Mouse (Mus musculus) kidney, postnatal 25 days (tissue): ENCODE measurements around the gene Prickle2.

Experiments used
- DNase-seq, 2 experiments: peaks; one replicate each; pipeline ENCODE4 v3.0.0; 2021; ENCODE audit warnings: mixed read lengths in 2 of 2

The Prickle2 gene

DNA sequence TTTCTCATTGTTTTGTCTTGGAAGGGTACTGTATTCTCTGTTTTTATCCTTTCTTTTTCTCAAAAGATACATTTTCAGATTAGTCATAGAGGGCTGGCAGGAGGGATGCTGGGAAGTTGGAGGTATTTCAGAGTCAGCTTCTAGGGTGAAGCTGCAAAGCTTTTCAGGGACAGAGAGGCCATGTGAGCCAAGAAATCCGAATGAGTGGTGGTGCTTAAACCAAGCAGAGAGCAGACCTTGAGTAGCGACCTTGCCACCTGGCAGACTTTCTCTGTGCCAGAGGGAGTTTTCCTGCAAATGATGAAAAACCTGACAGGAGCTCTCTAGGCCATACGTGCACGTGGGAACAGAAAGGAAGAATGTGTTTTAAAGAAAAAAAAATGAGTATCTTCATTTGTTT lies 130.7 kb downstream of the Prickle2 start:
- no peak for DNase-seq

DNA sequence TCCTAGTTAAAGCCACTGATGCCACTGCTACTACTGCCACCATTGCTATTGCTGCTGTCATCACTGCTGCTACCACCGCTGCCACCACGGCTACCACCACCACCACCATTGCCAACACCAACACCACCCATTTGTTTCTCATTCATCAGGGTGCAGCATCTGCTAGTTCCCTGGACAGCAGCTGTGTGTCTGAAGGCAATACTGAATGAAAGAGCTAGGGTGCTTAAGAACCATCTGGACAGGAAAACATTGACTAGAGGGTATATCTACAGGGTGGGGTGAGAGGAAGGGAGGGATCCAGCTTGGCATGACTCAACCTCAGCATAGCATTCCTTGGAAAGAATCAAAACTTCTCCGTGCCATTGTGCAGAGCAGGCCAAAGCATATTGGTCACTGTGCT lies 133.8 kb downstream of the Prickle2 start:
- DNase-seq = no peak

DNA sequence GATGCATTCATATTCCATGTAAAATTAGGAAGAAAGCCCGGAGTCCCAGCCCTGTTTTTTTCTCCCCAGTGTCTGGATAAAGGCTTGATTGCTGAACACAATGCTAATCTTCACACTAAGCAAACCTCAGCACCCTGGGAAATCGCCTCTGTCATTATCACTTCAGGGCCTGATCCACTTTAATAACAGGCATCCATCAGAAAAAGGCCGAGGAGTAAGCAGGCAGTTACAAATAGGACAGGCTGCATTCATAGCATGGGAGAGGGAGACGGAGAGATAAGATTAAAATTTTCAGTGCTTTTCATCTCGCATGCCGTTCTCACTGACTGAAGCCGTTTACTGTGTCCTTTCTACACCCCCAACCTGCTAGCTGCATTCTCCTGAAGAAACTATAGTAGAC lies 135.9 kb downstream of the Prickle2 start:
- no peak for DNase-seq

DNA sequence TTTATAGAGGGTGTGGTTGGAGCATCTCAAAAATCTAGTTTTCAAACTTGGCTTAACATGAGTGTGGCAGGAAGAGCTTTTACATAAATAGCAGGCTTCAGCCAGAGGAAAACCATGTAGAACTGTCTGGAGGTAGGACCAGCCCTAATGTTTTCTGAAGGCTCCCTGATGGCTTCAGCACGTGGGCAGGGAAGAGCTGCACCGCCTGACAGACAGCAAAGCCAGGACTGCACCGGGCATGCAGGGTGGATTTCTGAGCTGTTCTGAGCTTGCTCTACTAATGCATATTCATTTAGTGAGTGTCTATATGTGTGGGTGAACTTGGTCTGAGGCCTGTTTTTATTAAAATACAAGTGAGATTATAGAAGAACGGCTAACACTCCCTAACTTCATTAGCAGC lies 136.7 kb downstream of the Prickle2 start:
- no peak for DNase-seq

DNA sequence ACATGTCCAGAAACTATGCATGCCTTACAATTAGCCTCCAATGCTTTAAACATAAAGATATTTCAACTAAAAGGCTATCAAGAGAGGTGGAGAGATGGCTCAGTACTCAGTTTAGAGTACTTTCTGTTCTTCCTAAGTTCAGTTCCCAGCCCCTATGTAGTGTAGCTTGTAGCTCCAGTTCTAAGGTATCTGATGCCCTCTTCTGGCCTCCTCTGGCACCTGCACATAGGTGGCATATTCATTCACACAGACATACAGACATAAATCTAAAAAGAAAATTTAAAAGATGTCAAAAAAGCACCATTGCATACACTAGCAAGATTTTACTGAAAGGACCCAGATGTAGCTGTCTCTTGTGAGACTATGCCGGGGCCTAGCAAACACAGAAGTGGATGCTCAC lies 146.7 kb downstream of the Prickle2 start:
- no peak for DNase-seq

DNA sequence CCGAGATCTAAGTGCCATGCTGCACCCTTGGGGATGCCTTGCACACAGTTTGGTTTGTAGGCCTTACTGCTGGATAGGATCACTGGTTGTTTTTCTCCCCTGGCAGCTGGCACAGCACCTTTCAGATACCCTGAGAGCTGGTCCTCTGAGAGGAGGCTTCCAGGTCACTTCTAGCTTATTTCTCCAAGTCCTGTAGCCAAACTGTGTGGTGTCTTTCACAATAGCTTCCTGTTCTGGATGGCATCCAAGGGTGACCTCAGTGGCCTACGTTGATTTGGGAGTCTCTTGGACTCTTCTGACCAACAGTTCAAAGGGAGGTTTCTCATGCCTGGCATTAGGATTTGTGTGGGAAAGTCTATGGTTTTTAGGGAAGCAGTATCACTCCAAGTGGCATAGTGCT lies 150.3 kb downstream of the Prickle2 start:
- DNase-seq = peak in 1 of 2 experiments; percentile 31

DNA sequence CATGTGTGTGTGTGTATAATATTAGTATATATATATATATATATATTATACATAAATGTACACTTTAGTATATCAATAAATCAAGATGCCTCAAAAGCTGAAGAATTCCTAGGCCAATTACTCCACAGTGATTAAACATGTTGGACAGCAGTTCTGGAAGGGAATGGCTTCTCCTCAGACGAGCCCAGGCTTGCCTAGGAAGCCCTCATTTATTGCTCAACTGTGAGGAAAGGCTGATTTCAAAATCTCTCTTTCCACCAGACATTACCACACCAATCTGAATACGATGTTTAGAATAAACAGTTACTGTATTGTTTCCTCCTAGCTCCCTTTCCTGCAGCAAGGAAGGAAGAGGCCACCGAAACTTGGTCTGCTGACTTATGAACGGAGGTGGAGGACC lies 152.9 kb downstream of the Prickle2 start:
- no peak for DNase-seq

DNA sequence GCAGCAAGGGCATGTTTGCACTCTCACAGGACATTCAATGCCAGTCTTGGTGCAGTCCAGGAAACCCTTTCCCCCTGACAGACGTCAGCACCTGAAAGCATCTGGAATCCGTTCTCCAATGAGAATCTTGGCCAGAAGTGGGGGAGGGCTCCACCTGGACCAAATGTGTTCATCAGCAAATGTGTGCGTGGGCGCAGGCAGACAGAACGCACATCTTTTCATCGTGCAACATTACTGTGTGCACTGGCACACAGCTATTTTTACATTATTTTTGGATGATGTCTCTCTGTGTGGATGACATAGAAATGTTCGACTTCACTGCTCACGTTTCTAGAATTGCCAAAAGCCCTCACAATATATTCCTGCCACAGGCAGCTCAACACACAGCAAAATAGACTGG lies 156.7 kb downstream of the Prickle2 start:
- no peak for DNase-seq

DNA sequence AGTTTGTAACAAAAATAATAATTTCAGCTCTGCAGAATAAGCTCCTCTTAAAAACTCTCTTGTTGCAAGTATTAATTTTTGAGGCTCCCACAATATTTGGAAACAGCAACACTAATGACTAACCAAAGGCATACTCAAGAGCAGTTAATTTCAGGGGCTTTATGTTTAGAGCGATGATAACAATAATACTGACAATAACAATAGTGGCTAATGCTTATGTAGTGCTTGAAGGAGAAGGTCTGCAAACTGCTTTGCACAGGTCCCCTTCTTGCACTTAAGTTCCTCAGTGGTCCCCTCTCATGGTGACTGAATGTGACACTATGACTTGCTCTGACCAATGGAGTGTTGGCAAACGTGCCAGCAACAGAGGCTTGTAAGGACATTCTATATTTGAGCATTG lies 160.8 kb downstream of the Prickle2 start:
- DNase-seq = no peak

DNA sequence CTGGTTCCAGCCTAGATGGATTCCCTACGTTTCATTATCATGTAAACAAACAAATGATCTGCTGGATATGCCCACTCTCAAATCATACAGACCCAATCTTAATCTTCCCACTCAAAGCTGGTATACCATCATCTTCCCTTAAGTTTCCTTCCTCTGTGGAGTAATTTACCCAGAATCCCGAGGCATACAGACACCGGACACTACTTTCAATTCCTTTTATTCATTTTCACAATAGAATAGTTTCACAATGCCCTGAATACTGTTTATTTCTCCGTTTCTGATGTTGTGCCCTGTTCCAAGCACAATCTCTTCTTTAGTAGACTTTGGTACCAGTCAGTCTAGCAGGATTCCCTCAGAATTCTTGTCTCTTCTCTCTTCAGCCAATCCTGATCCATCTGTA lies 162.1 kb downstream of the Prickle2 start:
- DNase-seq = no peak

DNA sequence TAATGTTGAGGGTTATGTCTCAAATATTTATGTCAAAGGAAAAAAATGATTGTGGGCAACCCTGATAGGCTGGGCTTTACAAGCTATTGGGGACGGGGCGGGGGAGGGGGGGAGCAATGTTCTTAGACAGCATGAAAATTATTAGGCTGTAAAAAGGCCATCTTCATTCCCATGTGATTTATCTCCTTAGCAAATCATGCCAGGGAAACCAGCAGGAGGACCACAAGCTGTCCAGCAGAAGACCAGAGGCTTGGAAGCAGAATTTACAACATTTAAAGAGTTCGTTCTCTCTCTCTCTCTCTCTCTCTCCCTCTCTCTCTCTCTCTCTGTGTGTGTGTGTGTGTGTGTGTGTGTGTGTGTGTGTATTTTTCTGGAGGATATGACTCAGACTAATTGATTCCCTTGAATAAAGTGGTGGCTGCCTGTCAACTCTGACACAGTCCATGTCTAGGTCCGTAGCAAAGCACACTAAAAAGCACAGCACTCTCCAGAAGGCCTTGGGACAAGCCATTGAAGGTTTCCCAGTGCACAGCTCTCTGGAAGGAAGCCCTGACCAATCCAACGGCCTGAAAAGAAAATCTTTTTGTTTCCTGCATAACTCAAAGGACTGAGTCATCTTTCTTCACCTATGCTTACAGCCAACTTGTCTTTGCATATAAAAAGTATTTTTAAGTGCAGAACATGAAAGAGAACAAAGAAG lies 163.4 kb downstream of the Prickle2 start:
- no peak for DNase-seq

DNA sequence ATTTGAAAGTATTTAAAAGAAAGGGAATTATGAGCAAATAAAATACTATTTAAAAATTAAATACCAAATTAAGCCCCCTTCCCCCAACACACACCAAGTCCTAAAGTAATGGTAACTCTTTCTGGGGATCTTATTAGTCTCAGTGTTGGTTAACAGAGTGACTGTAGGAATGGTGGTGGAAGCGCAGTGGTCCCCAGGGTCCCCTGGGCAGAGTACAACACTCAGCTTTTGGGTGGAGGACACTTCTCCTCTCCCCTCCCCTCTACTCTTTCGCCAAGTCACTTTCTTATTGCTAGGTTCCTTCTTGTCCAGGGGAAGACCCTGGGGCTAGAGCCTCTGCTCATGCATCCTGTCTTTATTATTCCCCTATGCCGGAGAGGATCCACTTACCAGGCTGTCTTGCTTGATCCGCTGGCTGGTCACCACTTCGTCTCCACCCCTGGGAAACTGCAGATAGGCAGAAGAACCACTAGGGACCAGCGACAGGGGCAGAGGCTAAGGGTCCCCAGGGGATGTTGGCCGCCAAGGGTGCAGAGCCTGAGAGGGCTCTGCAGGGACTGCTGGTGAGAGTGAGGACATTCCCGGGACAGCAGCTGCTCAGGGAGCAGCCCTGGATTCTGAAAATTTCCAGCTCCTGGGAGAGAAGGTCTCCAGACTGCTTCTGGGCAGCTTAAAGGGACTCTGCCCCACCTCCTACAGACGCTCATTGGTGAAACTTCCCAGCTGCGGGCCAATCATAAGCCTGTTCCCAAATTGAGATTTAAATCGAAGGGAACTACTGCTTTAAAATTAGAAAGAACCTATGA lies 171.5 kb downstream of the Prickle2 start:
- peak; percentile 60 to 71 for DNase-seq

DNA sequence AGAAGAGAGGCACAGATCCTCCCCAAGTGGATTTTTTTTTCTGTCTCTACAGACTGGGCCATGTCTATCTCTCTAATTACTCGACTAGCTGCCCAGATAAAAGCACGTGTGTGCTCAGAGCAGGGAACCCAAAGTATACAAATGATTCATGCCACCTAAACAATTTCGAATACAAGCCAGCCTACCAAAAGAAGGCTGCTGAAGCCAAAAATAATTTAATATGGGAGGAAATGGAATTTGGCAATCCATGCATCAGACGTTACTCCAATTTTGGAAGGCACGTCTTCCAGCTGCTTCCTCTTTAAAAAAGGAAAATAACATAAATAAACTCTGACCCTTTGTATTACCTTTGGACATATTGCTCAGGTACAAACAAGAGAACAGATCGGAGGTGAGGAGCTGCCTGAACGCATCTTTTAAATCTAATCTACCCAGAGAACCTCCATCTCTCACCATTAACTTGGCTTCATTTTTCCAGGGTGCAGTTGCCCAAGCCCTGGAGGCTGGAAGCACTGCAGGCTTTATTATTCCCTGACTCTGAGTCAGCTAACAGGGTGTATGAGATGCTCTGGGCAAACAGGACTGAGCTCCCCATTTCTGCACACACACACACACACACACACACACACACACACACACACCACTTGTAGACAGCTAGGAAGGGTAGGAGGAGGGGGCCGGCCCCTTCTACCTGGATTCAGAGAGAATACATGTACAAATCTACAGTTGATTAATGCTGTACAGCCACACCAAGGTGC lies 172.5 kb downstream of the Prickle2 start:
- no peak for DNase-seq

DNA sequence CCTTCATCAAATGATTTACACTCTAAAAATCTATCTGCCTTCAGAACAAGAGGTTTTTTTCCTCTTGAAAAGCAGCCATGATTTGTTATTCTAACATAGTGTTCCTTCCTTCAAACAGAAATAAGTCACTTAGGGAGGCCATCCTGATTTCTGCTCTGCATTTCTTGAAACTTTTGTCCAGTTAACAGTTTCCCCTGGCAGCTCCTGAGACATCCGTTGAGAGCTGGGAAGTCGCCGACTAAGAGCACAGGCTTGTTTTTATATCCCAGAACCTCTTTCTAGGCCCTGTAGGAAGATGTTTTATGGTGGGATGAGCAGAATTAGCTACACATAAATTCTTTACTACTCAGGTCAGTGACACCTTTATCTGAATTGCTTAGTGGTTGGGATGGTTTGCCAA lies 173.1 kb downstream of the Prickle2 start:
- no peak for DNase-seq

DNA sequence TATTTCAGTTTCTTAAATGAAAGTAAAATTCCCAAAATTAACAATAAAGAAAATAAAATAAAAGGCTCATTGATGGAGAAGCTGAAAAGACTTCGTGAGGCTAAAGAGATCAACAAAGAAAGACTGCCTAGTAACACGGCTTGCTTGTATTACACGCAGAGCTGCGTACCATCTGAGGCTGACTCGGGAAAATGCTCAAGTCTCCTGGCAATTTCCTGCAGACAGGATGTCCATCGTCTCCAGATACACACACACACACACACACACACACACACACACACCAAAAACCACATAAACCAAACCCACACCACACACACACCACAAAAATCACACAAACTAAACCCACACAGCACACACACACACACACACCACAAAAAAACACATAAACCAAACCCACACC lies 173.6 kb downstream of the Prickle2 start:
- peak in 1 of 2 experiments; percentile 23 for DNase-seq

DNA sequence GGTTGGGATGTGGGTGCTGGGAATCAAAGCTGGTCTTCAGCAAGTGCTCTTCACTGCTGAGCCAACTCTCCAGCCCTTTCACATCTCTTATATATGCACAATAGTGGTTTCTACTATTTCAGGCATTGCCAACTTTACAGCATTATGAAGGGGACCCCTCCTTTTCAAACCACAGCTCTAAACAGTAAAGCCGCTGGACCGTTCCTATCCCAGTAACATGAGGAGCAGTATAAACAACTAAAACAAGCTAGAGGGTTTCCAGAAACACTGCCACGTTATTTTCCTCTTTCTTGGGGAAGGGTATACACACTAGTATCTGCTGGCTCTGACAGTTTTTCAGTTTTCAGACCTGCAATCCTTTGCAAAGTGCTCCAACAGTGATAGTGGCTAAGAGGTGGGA lies 179.7 kb downstream of the Prickle2 start:
- DNase-seq = no peak

DNA sequence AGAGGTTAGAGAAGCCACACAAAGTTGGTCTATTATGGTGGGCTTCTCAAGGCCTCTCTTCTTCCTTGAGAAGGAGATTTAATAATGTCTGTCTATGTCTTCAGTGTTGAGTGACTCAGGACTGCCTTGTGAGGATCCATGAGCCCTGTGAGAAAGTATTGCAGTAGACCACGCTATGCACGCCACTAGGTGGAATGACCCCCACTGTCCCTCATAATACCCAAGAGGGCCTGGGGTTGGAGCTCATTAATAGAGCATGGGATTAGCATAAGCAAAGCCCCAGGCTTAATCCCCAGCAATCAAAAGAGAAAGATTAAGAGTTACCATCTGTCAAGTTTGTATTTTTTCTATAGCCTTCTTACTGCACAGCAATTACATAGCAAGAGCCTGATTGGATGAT lies 180.3 kb downstream of the Prickle2 start:
- DNase-seq = no peak

DNA sequence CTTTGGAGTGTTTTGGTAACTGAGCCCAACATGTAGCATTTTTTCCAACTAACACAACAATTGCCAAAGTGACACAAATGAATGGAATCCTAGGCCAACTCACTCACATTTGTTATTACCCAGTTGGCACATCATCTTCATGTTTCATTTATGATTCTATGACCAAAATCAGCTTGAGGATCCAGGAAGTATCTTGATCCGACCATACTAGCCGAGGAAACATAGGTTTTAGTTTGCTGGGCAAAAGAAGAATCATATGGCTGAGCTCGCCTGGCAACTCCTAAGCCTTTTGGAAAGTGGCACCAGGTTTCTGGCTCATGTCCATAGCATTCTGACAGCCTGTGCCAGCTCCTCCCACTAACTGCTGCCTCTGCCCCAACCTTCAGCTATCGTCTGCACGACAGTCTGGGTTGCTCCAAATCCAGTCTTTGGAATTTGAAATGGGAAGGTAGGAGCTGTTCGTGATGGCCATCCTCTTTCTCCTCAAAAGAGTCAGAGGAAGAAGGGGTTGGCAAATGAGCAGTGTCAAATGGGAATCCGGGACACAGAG lies 184.4 kb downstream of the Prickle2 start:
- DNase-seq = peak; percentile 62 to 67

DNA sequence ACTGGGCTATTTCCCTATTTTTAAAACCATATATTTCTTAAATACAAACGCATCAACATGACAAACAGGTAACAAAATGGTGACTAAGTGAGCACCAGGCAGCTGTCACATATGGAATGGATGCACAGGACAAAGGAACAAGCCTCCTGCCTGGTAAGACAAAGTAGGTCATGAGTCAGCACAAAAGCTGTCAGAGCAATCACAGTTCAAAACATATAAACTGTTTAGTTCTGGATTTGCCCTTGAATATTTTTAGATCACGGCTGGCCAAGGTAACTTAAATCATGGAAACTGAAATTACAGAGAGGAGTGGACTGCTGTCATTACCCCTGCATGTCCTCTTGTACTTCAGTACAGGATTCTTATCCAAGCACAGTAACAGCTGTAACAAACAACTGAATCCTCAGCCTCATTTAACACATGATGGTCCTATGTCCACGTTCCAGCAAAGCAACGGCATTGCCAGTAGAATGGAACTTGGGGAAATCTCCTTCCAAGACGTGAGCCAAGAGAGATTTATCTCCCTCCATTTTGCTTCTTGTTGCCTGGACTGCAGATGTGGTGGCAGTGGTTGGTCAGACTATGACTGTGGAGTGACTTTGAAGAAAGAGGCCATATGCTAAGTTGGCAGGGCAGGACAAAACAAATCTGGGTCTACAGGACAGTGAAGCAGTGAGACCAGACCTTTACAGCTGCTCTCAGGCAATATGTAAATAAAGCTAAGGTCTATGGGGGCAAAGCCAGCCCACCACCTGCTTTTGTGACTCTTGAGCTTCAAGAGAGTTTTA lies 185.7 kb downstream of the Prickle2 start:
- no peak for DNase-seq

DNA sequence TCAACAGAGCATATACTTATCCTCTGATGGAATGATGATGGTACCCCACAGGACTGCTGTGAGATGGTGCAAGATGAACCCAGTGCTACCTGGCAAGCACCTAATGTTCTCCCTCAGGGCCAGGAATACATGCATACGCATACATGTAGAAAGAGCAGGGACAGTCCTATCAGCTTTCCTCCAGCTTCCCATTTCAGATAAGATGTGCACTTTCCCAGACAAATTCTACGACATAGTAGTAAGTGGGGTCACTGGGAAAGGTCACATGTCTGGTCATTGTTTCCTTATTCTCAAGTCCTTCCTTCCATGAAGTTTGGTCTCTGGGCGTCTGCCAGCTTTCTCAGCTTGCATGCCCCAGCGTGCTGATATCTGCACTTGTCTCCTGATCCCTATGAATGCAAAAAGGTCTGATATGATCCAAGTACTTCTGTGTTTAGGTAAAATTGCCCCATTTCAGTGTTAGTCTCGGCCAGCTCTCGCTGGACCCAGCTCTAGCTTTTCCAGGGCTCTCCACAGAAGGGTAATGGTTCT lies 187.5 kb downstream of the Prickle2 start:
- DNase-seq = peak in 1 of 2 experiments; percentile 22

DNA sequence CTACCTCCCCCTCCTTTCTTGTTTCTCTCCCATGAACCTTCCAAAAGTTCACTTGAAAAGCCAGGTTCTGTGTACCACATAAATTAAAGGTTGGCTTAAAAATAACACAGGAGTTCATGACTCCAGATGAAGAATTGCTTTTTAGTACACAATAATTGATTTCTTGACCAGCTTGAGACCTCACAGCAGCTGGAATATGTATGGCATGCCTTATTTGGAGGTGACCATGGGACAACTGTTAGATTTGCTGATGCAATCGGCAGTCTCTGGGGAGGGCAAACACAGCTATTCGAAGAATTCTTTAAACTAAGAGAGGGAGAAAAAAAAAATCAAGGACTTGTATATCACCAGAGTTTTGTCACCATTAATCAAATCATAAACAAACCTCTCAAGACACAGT lies 189.0 kb downstream of the Prickle2 start:
- DNase-seq = no peak

DNA sequence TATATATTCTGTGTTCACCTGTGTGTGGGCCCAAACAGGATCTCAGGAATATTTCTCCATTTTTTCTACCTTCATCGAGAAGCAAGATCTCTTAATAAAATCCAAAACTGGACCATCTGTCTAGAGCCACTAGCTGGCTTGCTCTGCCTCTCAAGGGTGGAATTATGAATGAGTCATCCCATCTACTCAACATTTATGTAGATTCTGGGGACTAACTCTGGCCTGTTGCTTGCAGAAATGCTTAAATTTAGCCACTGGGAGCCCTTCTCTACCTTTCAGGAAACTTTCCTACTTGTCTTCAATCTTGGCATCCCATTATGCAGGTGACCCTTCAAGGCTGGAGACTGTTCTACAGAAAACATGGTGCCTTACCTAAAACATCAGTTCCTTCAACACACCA lies 194.0 kb downstream of the Prickle2 start:
- DNase-seq = no peak
